Mouse (Mus musculus): Measurements from ENCODE around the gene Sdf2.

Gene Sdf2

GRCm38 (mm10) chr11:78245627-78246317 lies at the start of gene Sdf2, which contains the start of gene Supt6:
Sdf2 (plus strand) TSS chr11:78245746.
Supt6 (minus strand) TSS chr11:78245987.
- in situ Hi-C loops (cut with MboI, MseI): loop anchor here (25.0 kb wide), 1 partner anchor 1767 kb away; no protein-coding TSS in a partner anchor

GRCm38 (mm10) chr11:78202372-78202771 lies 43.2 kb upstream of the Sdf2 start:
- in situ Hi-C loops (cut with MboI, MseI): no loop called here

GRCm38 (mm10) chr11:78204287-78204686 lies 41.3 kb upstream of the Sdf2 start:
- in situ Hi-C loops (cut with MboI, MseI): no loop called here

GRCm38 (mm10) chr11:78205361-78206206 lies 40.0 kb upstream of the Sdf2 start:
- in situ Hi-C loops (cut with MboI, MseI): no loop called here

- in situ Hi-C loops (cut with MboI, MseI): no loop called here
These were observed 38.4 kb upstream of the Sdf2 start for GRCm38 (mm10) chr11:78207190-78207589.

- in situ Hi-C loops (cut with MboI, MseI): no loop called here
These were observed 35.7 kb upstream of the Sdf2 start for GRCm38 (mm10) chr11:78209886-78210285.

DNA sequence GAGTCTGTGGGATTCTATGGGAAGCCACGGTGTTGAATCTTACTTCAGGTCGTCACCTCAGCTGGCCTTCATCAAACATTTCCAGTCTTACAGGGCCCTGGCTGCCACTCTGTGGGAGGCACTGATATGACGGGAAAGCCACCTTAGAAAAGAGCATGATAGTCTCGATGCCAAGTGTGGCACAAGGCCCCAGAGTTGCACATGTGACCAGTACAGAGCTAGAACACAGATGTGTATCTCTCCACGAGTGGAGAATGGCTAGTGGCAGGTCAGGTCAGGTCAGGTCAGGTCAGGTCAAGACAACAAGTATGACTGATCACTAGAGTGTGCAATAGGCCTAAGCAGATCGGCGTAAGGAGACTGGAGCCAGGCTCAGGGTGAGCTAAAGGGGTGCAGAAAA lies 34.9 kb upstream of the Sdf2 start:
- in situ Hi-C loops (cut with MboI, MseI): no loop called here

GRCm38 (mm10) chr11:78211513-78211912 lies 34.0 kb upstream of the Sdf2 start:
- in situ Hi-C loops (cut with MboI, MseI): no loop called here

DNA sequence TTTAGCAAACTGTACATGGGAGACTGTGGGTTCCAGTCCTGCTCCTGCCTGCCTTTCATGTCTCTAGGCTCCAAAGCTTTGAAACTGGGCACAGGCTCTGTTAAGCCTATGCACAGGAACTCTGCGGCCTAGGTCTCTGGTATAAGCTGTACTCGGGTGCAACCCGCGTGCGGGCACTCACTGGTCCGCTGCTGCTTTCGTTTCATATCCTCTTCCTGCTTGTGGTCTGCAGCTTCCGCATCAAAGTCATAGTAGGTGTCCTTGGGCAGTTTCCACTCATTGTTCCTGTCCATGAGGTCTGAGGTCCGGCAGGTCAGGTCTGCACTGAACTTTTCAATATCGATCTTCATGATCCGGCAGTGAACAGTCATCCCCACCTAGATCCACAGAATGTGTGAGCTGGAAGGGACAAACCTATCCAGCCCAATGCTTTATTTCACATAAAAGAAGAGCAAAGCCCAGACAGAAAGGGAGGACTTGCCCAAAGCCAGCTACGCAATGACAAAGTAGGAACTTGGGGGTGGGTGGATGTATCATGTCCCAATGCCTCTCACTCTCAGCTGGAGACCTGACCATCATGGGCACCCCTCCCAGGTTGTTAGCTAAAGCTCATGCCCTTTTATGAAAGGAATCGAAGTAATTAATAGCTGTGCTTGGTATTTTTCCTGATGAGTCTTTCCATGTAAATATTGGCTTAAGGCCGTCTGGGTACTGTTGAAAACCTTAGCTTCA lies 32.3 kb upstream of the Sdf2 start:
- in situ Hi-C loops (cut with MboI, MseI): no loop called here

DNA sequence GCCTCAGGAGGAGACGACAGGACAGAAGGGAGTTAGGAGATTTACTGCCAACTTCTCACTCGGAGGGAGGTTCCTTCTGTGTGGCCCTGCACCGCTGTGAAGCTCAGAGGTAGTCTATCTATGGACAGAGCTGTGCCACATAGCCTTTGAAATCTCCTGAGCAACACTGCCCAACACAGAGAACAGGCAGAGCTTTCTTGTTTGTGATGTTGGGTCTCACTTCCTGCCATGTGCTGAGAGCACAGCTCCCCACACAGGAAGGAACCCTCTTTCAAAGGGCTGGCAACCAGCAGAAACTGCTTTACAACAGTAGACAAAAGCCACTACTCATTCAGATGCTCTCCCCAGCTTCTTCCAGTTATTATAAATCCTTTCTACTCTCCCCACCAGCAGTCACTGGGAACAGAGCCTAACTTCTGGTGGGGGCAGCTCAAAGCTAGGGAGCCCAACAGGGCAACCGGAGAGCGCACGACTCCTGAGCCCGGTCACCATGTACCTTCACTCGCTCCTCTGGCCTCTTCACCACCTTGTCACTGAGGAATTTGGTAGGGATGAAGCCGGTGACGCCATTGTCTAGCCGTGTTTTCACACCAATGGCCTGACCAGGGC lies 29.7 kb upstream of the Sdf2 start:
- in situ Hi-C loops (cut with MboI, MseI): no loop called here

DNA sequence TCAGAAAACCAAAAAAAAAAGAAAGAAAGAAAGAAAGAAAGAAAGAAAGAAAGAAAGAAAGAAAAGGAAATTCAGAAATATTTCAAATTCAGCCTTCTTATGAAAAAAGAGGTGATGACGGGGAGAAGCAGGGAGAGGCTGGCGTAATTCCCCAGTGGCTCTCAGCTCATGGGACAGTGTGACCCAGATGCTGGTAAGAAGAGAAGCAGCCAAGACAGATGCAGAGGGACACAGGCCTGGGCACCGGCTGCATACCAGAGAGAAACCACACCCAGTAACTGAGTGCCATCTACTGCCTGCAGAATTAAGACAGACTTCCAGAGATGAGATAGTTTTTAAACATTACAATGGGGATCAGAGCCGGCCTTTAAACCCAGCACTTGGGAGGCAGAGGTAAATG lies 22.0 kb upstream of the Sdf2 start:
- in situ Hi-C loops (cut with MboI, MseI): no loop called here

GRCm38 (mm10) chr11:78231518-78231917 lies 14.0 kb upstream of the Sdf2 start:
- in situ Hi-C loops (cut with MboI, MseI): loop anchor here (25.0 kb wide), 1 partner anchor 1781 kb away; no protein-coding TSS in a partner anchor

GRCm38 (mm10) chr11:78240193-78240857 lies 5.2 kb upstream of the Sdf2 start:
- in situ Hi-C loops (cut with MboI, MseI): loop anchor here (25.0 kb wide), 1 partner anchor 1772 kb away; no protein-coding TSS in a partner anchor

DNA sequence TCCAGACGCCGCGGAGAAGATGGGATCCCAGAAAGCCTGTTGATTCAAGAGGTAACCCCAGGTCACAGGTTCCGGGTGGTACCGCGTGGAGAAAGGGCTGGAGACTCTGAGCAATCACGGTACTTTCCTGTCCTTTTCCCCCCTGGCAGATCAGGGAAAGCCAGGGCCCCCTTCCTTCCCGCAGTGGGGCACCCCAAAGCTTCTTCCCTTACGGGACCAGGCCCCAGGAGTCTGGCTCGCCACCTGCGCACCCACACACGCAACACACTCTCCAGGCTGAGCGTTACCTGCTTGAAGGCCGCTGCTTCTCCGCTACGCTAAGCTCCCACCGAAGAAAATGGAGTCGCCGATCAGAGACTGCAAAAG lies 302 bp upstream of the Sdf2 start:
- in situ Hi-C loops (cut with MboI, MseI): loop anchor here (25.0 kb wide), 1 partner anchor 1767 kb away; no protein-coding TSS in a partner anchor

DNA sequence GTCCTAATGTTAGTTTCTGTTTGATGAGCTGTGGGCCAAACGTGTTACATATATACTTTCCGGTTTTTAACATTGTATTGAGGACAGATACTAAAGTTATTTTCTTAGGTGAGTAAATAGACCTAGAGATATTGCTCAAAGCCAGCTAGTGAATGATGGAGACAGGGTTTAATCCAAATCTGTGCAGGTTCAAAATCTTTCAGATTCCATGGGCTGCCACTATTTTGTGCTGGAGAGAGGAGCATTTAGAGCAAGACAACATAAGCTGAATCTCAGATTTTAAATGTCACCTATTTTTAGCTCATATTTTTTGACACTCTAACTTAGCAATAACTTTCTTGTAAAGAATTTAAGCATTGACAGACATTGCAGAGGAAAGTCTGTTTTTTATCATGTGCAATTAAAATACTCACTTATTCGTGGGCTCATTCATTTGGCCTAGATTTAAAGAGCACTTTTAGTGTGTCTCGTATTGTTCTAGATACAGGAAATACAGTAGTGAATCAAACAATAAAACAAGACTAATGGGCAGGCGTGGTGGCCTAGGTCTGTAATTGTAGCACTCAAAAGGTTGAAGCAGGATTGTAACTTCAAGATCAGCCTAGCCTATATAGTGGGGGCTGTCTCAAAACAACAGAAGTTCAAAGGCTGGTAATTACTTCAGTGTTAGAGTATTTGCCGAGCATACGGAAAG lies 919 bp downstream of the Sdf2 start:
- in situ Hi-C loops (cut with MboI, MseI): loop anchor here (25.0 kb wide), 1 partner anchor 1766 kb away; no protein-coding TSS in a partner anchor

- in situ Hi-C loops (cut with MboI, MseI): loop anchor here (25.0 kb wide), 1 partner anchor 1765 kb away; no protein-coding TSS in a partner anchor
These were observed 1.4 kb downstream of the Sdf2 start for GRCm38 (mm10) chr11:78247012-78247348.

DNA sequence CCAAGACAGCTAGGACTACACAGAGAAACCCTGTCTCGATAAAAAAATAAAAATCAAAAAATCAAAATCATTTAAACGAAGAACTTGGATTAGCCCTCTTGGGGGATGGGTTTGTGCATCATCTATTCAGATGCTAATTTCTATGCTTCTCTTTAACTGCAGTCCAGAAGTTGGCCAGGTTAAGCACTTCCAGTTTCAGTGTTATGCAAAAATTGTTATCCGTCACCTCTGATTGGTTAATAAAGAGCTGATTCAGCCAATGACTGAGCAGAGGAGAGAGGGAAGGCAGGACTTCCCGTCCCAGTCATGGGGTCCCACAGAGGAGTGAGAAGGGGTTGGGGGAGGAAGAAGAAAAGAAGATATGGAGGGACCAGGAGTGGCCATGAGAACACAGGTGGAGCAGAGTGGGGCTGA lies 2.2 kb downstream of the Sdf2 start:
- in situ Hi-C loops (cut with MboI, MseI): loop anchor here (25.0 kb wide), 1 partner anchor 1765 kb away; no protein-coding TSS in a partner anchor

DNA sequence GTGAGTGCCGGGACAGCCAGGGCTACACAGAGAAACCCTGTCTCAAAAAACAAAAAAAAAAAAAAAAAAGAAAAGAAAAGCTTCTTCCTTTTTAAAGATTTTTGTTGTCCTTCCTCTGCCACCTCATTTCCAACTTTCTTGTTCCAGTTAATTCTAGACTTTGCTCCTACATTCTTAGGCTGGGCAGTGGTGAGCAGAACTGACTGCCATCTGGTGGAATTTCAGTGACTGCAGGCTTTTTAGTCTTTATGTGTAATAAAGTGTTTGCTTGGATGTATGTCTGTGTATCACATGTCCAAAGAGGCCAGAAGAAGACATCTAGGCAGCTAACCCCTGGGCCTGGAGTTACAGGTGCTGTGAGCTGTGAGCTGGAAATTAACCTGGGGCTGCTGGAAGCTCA lies 11.1 kb downstream of the Sdf2 start:
- in situ Hi-C loops (cut with MboI, MseI): no loop called here

GRCm38 (mm10) chr11:78260489-78261258 lies 15.1 kb downstream of the Sdf2 start:
- in situ Hi-C loops (cut with MboI, MseI): no loop called here

Measured in regulatory T cell (primary cell).